Mouse (Mus musculus) liver, embryonic 12.5 days (tissue): ENCODE data around the gene Per3. TPM values are rescaled to one million over a fixed set of nuclear protein-coding genes. Genes with fewer than 3 reads are reported as not detected.
A peak's percentile ranks its signal among the peaks of the same experiment; 100 is the strongest.

Experiments used
- ATAC-seq: fragments of 200-750 bp; cut with Nextera tagmentation; 2 replicates; pipeline ENCODE4 v1.8.0; 2017; ENCODE audit warnings: moderate number of reproducible peaks, mild to moderate bottlenecking, moderate library complexity
- H3K27ac ChIP-seq: fragments of 300-500 bp; sonication (generic); 2 replicates; pipeline ENCODE4 v1.5.1; 2016; ENCODE audit warnings: mild to moderate bottlenecking
- H3K27me3 ChIP-seq: fragments of 300-500 bp; sonication (generic); replicated peaks from 2 replicates; pipeline ENCODE4 v1.6.1; 2016; ENCODE audit warnings: mild to moderate bottlenecking, moderate library complexity
- H3K36me3 ChIP-seq: fragments of 300-500 bp; sonication (generic); 2 replicates; pipeline ENCODE4 v1.6.1; 2016; ENCODE audit warnings: mild to moderate bottlenecking, moderate library complexity
- H3K4me1 ChIP-seq: fragments of 300-500 bp; sonication (generic); 2 replicates; pipeline ENCODE4 v1.6.1; 2016
- H3K4me2 ChIP-seq: fragments of 300-500 bp; sonication (generic); 2 replicates; pipeline ENCODE4 v1.6.1; 2016; ENCODE audit warnings: mild to moderate bottlenecking, moderate library complexity
- H3K4me3 ChIP-seq: fragments of 300-500 bp; sonication (generic); 2 replicates; pipeline ENCODE4 v1.5.1; 2016; ENCODE audit warnings: mild to moderate bottlenecking, moderate library complexity
- H3K9ac ChIP-seq: fragments of 300-500 bp; sonication (generic); 2 replicates; pipeline ENCODE4 v1.6.1; 2016; ENCODE audit warnings: mild to moderate bottlenecking, moderate library complexity
- H3K9me3 ChIP-seq: fragments of 300-500 bp; sonication (generic); replicated peaks from 2 replicates; pipeline ENCODE4 v1.6.1; 2016; ENCODE audit warnings: mild to moderate bottlenecking, moderate library complexity
- WGBS: fragments of 180-500 bp; shearing (Covaris S2); methylation state at CpG from one replicate; pipeline ENCODE4 v1.1.7; 2016; ENCODE audit not compliant: insufficient replicate concordance; 5-methylcytosine and 5-hydroxymethylcytosine counted together
- polyA plus RNA-seq: library from polyadenylated mRNA; unstranded; fragments of >200 nt; fragmentation: Nextera tagmentation; extraction: Ambion mirVana; gene quantifications from 2 replicates; pipeline ENCODE4 v1.2.1, GENCODE M21; 2016

Per3 gene
- polyA plus RNA-seq, 1 experiment from 2014 or later = 4.3 TPM

DNA sequence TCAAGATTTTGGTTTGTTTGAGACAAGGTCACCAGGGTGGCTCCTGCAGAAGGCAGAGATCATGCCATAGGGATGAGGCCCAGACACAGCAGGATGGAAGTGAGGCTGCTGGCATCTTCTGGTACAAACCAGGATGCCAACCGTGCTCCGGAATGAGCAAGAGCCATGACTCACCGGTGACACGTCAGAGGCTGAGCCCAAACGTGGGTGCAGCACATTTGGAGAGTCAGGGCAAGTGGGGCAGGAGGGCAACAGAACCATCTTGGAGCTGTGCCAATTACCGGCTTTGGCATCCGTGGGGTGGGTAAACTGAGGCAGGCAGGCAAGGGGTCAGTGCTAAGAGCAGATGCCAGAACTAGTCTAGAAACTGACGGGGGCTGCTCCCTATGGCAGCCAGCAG is 71.2 kb downstream of the Per3 start:
- H3K9ac ChIP-seq = no peak overlapping the region
- no peaks in the 10 kb centered on the region for H3K27me3 ChIP-seq
- H3K36me3 ChIP-seq = no peaks in the 10 kb centered on the region
- ATAC-seq = no peak
- no peak overlapping the region for H3K27ac ChIP-seq
- H3K4me1 ChIP-seq = no peaks in the 10 kb centered on the region
- no peaks in the 10 kb centered on the region for H3K9me3 ChIP-seq
- H3K4me3 ChIP-seq = no peak overlapping the region
- H3K4me2 ChIP-seq = no peak overlapping the region
- WGBS = 60% methylated on average over 8 of the region's 8 CpGs

DNA sequence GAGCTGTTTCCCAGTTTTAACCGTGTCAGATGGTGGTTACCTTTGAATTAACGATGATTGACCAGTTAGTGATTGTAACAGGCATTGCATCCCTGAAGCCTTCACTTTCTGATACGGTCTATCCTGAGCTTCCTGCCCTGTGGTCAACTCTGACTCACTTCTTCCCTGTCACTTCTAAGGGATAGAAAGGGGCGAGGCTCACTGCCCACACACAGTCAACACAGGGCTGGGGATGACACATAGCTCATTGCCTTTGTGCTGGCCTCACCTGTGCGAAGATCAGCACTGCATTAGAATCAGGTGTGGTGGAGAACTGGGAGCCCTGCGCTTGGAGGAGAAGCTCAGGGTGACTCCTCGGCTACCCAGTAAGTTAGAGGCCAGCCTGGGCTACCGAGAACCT is 75.5 kb downstream of the Per3 start:
- Histone ChIP-seq H3K9ac (no peak overlapping the region), H3K4me1 (peaks cover 5% of the 10 kb centered on the region; the same call in 1 of the 2 replicates), H3K4me3 (no peak overlapping the region), H3K36me3 (no peaks in the 10 kb centered on the region), H3K4me2 (no peak overlapping the region), H3K9me3 (no peaks in the 10 kb centered on the region), H3K27me3 (0 out of 2 replicates have a peak, but pooled peaks cover 1% of the 10 kb centered on the region), H3K27ac (no peak overlapping the region)
- 64% methylated on average over 8 of the region's 8 CpGs for WGBS
- ATAC-seq = no peak

DNA sequence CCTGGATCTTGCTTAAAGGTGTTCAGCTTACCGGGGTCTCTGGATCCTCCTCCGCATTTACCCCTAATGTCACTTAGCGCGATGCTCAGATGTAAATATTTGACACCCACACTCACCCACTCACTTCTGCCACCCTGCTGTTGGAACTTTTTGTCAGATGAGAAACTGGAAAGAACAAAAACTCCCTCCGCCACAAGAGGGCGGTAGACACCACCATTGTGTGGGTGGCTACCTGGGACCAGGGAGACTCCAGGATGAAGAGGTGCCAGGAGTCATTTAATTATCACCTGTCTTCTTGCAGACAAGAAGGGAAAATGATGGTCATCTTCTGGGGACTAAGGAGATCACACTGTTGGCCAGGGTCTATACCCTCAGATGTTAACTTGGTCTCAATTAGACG is 77.9 kb downstream of the Per3 start:
- 15% methylated on average over 7 of the region's 7 CpGs for WGBS
- H3K4me2 ChIP-seq = no peak overlapping the region
- 0 out of 2 replicates have a peak, but pooled peaks cover 10% of the 10 kb centered on the region for H3K27me3 ChIP-seq
- H3K9ac ChIP-seq = no peak overlapping the region
- H3K4me1 ChIP-seq = peaks cover 5% of the 10 kb centered on the region; the same call in 1 of the 2 replicates
- no peak overlapping the region for H3K27ac ChIP-seq
- ATAC-seq = no peak
- H3K4me3 ChIP-seq = no peak overlapping the region
- H3K36me3 ChIP-seq = no peaks in the 10 kb centered on the region
- no peaks in the 10 kb centered on the region for H3K9me3 ChIP-seq

DNA sequence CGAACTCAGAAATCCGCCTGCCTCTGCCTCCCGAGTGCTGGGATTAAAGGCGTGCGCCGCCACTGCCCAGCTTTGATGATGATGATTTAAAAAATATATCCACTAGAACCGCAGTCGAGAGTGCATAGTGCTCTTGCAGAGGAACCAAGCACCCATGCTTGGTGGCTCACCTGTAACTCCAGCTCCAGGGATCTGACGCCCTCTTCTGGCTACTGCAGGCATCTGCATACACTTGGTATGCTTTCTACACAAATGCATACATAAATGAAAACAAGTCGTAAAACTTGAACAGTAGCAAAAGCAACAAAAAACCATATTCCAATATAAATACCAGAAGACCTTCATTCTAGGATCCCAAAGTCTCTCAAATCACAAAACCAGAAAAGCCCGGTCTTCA is 78.9 kb downstream of the Per3 start:
- Histone ChIP-seq H3K4me3 (no peak overlapping the region), H3K4me2 (no peak overlapping the region), H3K4me1 (peaks cover 5% of the 10 kb centered on the region; the same call in 1 of the 2 replicates), H3K9me3 (no peaks in the 10 kb centered on the region), H3K27ac (no peak overlapping the region), H3K36me3 (no peaks in the 10 kb centered on the region), H3K9ac (no peak overlapping the region), H3K27me3 (0 out of 2 replicates have a peak, but pooled peaks cover 10% of the 10 kb centered on the region)
- 58% methylated on average over 11 of the region's 11 CpGs for WGBS
- ATAC-seq = no peak

DNA sequence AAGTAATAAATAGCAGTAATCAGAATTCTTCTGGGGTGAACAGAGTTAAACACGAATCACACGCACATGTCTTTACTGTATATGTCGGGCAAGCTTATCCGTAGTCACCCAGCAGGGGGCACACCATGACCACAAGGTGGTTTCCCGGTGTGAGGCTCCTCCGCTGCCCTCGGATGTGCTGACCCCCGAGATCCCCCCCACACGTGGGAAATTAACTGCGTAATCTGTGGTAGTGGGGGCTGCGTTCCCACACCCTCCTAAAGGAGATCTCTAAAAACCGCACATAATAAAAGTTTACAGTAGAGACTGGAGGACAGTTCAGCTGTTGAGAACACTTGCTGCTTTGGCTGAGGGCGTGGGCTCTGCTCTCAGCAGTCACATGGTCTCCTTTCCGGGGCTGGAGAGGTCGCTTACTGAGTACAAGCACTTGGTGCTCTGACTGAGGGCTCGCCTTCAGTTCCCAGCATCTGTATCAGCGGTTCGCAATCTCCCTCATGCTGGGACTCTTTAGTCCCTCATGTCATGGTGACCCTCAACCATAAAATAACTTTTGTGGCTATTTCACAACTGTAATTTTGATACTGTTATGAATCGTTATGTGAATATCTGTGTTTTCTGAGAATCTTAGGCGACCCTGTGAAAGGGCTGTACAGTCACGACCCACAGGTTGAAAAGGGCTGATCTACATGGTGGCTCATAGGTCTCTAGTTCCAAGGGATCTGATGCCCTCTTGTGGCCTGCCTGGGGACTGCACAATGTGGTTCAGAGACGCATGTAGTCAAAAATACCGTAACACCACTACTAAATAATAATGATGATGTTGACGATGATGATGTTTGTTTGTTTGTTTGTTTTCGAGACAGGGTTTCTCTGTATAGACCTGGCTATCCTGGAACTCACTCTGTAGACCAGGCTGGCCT is 79.6 kb downstream of the Per3 start:
- Histone ChIP-seq H3K9ac (no peak overlapping the region), H3K4me3 (peak overlapping the region; percentile 35), H3K4me1 (peaks cover 5% of the 10 kb centered on the region; the same call in 1 of the 2 replicates), H3K4me2 (peak overlapping the region; percentile 66), H3K36me3 (no peaks in the 10 kb centered on the region), H3K27ac (no peak overlapping the region), H3K27me3 (0 out of 2 replicates have a peak, but pooled peaks cover 10% of the 10 kb centered on the region), H3K9me3 (no peaks in the 10 kb centered on the region)
- ATAC-seq = peak; percentile 70
- 10% methylated on average over 25 of the region's 25 CpGs for WGBS

DNA sequence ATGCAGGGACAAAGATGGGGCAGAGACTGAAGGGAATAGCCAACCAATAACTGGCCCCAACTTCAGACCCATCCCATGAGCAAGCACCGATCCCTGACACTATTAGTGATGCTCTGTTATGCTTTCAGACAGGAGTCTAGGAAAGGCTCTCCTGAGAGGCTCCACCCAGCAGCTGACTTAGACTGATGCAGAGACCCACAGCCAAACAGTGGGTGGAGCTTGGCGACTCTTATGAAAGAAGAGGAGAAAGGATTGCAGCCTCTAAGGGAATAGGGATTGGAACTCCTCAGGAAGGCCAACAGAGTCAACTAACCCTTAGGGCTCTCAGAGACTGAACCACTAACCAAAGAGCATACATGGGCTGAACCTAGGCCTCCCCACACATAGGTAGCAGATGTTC is 80.8 kb downstream of the Per3 start:
- 70% methylated on average over 2 of the region's 2 CpGs for WGBS
- H3K27ac ChIP-seq = no peak overlapping the region
- no peak overlapping the region for H3K4me3 ChIP-seq
- H3K9ac ChIP-seq = no peak overlapping the region
- H3K27me3 ChIP-seq = 0 out of 2 replicates have a peak, but pooled peaks cover 10% of the 10 kb centered on the region
- peaks cover 5% of the 10 kb centered on the region for H3K4me1 ChIP-seq
- H3K9me3 ChIP-seq = no peaks in the 10 kb centered on the region
- H3K4me2 ChIP-seq = no peak overlapping the region
- H3K36me3 ChIP-seq = no peaks in the 10 kb centered on the region
- no peak for ATAC-seq

DNA sequence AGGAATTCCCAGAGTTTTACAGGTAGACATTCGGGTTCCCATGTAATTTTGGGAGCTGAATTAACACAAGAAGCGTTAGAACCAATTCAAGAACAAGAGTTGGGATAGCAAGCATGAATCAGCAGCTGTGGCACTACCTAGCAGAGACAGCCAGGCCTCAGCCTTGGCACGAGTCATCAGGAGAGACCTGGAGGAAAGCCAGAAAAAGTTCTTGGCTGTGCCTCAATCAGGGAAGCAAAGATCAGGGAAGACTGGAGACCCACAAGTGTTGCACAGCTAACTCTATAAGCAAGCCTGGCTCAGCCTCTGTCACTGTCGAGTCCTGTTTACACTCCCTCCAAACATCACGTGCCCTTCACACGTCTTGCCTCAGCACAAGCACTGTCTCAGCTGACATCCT is 82.2 kb downstream of the Per3 start:
- WGBS = 57% methylated on average over 6 of the region's 6 CpGs

DNA sequence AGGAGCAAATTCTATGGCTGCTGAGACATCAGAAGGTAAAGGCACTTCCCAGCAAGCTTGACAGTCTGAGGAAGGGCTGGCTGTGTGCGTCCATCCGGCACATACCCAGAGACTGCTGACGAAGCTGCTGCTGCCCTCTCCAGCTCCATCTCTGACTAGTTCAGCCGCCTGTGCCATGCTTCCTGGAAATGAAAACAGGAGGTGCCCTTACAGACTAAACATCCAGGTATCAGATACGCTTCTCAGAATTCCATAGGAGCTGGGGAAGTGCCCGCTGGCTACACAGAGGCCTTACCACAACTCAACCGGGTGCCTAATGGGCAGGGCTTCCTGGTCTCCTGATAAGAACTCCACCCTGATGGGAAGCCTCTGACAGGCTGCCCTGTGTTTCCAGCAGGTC is 85.9 kb downstream of the Per3 start:
- ATAC-seq = no peak
- no peak overlapping the region for H3K27ac ChIP-seq
- H3K36me3 ChIP-seq = no peaks in the 10 kb centered on the region
- H3K4me3 ChIP-seq = no peak overlapping the region
- H3K4me1 ChIP-seq = no peaks in the 10 kb centered on the region; the same call in 1 of the 2 replicates
- no peak overlapping the region for H3K4me2 ChIP-seq
- peaks cover 5% of the 10 kb centered on the region; the same call in 1 of the 2 replicates for H3K27me3 ChIP-seq
- H3K9me3 ChIP-seq = no peaks in the 10 kb centered on the region
- no peak overlapping the region for H3K9ac ChIP-seq
- 53% methylated on average over 7 of the region's 7 CpGs for WGBS

More for the DNA sequence above, 82.2 kb downstream of the Per3 start:
- no peak overlapping the region for H3K4me2 ChIP-seq
- no peak overlapping the region for H3K4me3 ChIP-seq
- 0 out of 2 replicates have a peak, but pooled peaks cover 10% of the 10 kb centered on the region for H3K27me3 ChIP-seq
- no peaks in the 10 kb centered on the region for H3K9me3 ChIP-seq
- no peaks in the 10 kb centered on the region for H3K36me3 ChIP-seq
- ATAC-seq = no peak
- peaks cover 5% of the 10 kb centered on the region for H3K4me1 ChIP-seq
- no peak overlapping the region for H3K27ac ChIP-seq
- no peak overlapping the region for H3K9ac ChIP-seq

DNA sequence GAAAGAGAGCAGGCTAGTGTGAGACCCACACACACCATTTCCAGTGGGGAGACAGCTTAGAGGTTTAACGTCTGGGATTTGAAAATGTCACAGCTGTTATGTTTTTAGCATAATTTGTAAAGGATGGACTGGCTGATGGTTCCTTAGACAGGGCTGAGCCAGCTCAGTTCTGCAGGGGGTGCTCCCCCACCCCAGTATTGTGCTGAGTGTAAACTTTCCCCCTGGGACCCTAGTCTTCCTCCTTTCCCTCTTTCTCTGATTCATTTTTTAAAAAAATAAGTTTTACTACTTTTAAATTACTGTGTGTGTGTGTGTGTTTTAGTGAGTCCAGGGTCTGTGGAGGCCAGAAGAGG is 87.4 kb downstream of the Per3 start:
- no peaks in the 10 kb centered on the region; the same call in 1 of the 2 replicates for H3K4me1 ChIP-seq
- no peak for ATAC-seq
- no peaks in the 10 kb centered on the region for H3K9me3 ChIP-seq
- WGBS = 43% methylated on average over 1 of the region's 1 CpGs
- H3K36me3 ChIP-seq = no peaks in the 10 kb centered on the region
- H3K9ac ChIP-seq = no peak overlapping the region
- H3K4me2 ChIP-seq = no peak overlapping the region
- H3K4me3 ChIP-seq = no peak overlapping the region
- H3K27ac ChIP-seq = no peak overlapping the region
- H3K27me3 ChIP-seq = peaks cover under 1% of the 10 kb centered on the region; the same call in 1 of the 2 replicates

DNA sequence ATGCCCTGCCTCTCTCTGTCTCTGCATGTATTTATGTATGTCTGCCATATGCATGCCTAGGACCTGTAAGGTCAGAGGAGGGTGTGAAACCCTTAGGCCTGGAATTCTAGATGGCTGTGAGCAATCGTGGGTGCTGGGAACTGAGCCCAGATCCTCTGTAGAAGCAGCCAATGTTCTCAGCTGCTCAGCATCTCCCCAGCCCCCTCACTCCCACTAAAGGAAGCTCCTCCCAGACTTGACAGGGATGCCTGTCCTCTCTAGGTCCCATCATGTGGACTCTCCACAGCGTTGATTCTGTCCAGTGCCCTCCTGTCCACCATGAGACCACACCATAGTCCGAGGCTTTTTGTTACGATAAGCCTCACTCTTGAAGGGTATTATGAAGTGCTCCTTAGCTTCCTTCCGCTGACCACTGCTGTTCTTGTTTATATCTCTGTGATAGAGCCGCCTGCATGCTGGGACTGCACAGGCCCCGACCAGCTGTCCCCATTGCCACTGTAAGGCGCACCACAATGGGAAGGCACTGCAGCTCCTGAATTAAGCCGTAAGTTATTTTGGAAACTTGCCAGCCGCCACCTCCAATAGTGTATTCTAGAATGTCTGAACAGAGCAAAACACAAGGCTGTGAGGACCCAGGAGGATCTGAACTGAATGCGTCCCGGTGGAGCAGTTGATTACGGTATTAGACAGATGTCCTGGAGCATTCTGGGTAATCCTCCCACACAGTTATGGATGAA is 87.9 kb downstream of the Per3 start:
- Histone ChIP-seq H3K4me3 (no peak overlapping the region), H3K4me1 (no peaks in the 10 kb centered on the region; the same call in 1 of the 2 replicates), H3K36me3 (no peaks in the 10 kb centered on the region), H3K27me3 (peaks cover 4% of the 10 kb centered on the region; the same call in 1 of the 2 replicates), H3K27ac (no peak overlapping the region), H3K9ac (no peak overlapping the region), H3K9me3 (no peaks in the 10 kb centered on the region), H3K4me2 (no peak overlapping the region)
- WGBS = 67% methylated on average over 13 of the region's 13 CpGs
- no peak for ATAC-seq
